Mouse (Mus musculus): ENCODE measurements around the gene Tamm41. TPM values are rescaled to one million over a fixed set of nuclear protein-coding genes. Genes with fewer than 3 reads are reported as not detected.

Gene Tamm41
- total RNA-seq, 2 experiments from 2014 or later, result 17.2 to 18.5 TPM

DNA sequence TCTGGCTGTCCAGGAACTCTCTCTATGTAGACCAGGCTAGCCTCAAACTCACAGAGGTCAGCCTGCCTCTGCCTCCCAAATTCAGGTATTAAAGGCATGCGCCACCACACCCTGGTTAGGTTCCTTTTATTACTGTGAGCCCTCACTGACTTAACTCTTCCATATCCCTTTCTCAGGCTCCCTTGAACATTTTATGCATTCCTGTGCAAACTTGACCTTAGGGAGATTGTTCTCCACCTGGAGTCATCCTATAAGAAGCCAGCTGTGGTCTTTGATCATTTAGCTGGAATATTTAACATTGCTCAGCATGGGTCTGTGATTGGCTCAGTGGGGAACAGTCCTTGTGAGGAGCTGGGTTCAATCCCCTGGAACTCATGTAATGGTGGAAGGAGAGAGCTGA is 63.3 kb downstream of the Tamm41 start:
- no peak for DNase-seq (ENCODE audit: low spot score in 2 of 2)

DNA sequence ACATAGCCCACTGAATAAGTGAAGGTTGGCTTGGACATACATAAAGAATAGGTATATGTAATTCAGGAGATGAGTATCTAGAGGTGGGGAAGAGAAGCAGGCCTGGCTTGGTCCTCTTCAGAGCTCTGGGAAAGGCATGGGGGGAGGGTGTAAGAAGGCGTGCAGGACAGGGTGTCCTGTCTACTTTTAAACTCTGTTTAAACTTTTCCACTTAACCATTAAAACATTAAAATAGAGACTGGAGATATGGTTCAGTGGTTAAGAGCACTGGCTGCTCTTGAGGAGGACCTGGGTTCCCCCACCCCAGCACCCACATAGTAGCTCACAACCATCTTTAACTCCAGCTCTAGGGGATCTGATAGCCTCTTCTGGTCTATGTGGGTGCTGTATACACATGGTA is 64.7 kb downstream of the Tamm41 start:
- DNase-seq (ENCODE audit: low spot score in 2 of 2), result no peak

DNA sequence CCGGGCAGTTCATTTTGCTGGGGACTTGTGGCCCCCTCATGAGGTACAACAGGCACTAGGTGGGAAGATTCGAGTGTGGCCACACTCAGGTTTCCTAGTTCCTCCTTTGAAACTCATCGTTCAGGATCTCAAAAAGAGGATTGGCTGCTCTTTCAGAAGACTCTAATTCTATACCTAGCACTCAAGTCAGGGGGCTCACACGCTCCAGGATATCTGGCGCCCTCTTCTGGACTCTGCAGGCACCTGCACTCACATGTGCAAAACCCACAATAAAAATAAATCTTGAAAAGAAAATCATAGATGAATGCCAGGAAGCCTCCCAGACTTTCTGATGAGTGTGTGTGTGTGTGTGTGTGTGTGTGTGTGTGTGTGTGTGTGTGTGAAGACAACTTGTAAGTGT is 66.8 kb downstream of the Tamm41 start:
- no peak for DNase-seq (ENCODE audit: low spot score in 2 of 2)

DNA sequence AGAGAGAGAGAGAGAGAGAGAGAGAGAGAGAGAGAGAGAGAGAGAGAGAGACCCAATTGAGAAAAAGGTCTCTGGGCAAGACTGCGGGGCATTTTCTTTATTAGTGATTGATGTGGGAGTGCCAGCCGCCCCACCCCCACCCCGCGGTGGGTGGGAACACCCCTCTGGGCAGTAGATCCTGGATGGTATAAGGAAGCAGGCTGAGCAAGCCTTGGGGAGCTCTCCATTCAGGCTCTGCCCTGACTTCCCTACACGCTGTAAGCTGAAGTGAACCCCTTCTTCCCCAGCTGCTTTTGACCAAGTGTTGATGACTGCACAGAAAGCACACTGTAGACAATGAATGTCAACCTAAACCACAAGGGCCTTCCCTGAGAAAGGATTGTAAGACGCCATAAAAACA is 67.3 kb downstream of the Tamm41 start:
- no peak for DNase-seq (ENCODE audit: low spot score in 2 of 2)

DNA sequence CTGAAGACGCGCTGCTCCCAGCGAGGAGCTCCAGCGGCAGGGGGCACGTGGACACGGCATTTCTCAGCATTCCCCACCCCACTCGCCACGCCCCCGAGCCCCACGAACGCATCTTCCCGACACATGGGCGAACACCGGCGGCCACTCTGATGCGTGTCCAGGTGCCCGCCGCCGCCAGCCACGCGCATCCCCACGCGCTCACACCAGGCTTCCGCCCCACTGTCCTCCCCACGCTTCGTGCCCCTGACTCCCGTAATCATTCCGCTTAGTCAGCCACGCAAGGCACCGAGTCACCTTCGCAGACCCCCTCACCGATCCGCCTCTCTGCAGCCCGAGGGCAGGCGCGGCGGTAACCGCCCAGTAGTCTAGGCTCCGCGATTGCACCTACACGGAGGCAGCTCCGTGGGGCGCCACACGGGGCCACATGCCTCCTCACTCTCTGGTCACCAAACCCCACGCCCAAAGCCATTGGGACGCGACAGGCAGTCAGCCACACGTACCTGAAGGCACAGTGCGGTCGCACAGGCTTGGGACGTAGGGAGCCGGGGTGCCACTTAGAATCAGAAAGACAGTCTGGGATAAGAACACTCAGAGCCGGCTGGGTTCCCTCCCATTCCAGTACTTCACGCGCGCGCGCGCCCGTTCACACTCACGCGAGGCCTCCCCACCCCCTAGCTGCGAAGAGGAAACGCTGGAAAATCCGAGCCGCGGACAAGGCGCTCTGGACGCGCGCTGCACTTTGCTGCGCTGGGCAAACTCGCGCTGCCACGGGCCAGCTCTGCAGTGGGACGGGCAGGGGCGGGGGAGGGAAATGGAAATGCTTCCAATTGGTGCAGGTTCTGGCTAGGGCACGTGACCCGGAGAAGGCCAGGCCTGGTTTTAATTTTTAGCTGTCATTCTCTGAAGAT is 68.2 kb downstream of the Tamm41 start, which contains the start of gene Vgll4:
Gene Vgll4 (minus strand): TSS at position 782 of the 908 bp plus-strand sequence.
- peak; percentile 57 to 72 for DNase-seq (ENCODE audit: low spot score in 2 of 2)

DNA sequence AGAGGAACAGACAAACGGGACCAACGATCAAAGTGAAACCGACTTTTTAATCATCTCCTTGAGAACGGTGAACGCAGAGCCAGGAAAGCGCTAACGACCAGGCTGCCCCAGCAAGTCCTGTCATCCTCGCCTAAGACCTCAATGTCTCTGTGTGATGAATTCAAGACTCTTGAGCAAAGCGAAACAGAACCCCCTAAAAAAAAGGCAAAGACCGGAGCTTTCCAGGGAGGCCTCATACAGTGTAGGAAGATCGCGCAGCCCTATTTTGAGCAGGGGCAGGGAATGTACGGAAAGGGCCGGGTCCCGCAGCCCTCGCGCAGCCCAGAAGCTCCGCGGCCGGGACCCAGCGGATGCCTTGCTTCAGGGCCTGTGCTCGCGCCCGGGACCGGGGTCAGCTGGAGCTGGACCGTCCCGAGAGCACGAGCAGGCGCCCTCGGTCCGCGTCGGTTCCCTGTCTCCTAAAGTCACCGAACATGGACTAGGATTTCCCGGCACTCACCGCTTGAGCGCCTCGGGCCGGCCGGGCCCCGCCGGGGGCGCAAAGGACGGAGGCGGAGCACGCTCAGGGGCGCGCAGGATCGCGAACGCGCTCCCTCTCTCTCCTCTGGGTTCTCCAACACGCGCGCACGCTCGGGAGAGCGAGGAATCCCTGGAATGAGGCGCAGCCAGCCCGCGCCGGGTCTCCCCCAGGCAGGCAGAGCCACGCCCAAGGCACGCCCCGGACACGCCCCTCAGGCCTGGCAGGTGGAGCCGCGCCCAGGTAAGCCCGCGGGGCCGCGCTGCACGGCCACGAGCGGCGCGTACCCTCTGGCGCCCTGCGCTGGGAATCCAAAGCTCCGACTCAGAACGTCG is 69.1 kb downstream of the Tamm41 start:
- peak; percentile 89 to 90 for DNase-seq (ENCODE audit: low spot score in 2 of 2)

DNA sequence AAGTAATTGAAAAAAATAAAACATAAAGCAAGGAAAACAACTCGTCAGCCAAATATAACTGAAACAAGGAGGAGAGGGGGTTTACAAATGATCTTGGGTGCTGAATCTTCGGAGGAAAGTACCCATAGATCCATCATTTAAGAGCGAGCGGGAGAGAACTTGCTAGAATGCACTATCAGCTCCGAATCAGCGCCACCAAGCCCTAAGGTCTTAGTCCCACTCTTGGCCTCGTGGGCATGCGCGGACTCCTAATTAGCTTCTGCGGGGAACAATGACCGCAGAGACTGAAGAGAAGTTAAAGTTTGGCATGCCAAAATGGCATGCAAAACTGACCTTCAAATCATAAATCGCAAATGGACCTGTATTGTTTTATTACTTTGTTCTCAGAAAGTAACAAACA is 70.1 kb downstream of the Tamm41 start:
- DNase-seq (ENCODE audit: low spot score in 2 of 2), result peak in 1 of 2 experiments; percentile 39

DNA sequence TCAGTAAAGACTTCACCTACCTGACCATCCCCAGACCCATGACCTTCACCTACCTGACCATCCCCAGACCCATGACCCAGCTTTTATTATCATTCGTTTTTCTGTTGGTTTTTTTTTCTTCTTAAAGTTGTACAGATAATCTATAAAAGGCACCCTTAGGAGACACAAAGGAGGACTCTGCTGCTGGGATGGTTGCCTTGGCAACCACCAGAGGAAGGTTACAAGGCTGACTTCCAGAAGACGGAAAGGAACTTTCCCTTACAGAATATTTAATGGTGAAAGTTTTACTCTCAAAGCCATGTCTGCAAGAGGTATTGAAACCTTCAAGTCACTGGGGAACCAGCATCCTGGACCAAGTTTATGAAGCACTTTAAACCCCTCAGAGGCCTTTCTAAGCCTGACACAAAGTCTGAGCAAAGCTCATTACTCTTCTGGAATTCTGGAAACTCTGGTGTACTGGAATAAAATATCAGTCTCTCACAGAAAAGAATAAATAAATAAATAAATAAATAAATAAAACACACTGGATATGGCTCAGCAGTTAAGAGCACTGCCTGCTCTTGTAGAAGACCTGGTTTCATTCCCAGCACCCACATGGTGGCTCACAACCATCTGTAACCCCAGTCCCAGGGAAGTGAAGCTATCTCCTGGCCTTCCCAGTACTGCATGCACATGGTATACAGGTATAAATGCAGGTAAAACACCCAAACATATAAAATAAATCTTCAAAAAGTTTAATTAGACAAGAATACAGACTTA is 71.1 kb downstream of the Tamm41 start:
- no peak for DNase-seq (ENCODE audit: low spot score in 2 of 2)

DNA sequence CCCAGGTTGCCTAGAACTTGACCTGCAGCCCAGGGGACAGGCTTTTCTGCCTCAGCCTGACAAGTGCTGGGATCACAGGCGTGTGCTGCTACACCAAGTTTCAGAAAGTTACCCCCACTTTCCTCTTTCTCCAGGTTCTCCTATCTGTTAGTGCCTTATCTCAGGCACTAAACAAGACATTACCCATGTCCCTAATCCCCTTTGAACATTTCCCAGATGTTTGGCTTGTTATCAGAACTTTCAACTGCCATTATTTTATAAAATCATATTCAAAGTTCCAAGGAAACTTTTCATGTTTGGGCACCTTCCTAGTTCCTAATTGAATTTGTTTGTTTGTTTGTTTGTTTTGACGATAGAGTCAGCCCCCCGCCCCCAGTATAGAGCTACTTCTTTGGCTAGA is 71.9 kb downstream of the Tamm41 start:
- DNase-seq (ENCODE audit: low spot score in 2 of 2), result no peak

DNA sequence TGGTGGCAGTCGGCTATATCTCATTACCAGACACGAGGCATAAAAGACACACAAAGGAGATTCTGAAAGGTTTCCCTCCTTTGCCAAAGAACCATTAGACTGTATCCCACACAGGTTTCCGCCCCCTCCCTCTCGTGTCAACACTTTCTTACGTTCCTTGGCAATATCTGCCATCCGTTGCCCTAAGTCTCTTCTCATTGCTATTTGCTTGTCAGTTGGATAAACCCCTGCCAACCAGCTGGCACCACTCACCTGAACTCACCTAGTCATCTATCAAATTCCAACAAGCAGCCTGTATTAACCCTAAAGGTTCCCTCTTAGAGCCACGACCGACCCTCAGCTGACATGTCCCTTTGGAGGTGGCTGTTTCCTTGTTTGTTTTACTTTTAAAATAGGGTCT is 72.3 kb downstream of the Tamm41 start:
- DNase-seq (ENCODE audit: low spot score in 2 of 2), result no peak

DNA sequence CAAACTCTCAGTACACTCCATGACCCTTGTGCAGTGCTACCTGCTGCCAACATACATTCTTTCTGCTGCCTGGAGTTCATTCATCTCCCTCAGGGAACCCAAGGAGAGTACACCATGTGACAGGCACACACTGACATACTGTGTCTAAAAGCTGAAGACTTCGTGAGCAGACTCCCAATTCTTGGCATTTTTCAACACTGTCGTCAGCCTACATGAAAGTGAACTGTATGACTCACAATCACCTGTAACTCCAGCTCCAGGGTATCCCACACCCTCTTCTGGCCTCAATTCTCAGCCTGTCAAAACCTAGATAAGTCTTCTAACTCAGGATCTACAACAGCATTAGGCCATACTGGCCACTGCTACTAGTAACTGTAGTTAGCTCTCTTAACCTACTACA is 73.4 kb downstream of the Tamm41 start:
- no peak for DNase-seq (ENCODE audit: low spot score in 2 of 2)

DNA sequence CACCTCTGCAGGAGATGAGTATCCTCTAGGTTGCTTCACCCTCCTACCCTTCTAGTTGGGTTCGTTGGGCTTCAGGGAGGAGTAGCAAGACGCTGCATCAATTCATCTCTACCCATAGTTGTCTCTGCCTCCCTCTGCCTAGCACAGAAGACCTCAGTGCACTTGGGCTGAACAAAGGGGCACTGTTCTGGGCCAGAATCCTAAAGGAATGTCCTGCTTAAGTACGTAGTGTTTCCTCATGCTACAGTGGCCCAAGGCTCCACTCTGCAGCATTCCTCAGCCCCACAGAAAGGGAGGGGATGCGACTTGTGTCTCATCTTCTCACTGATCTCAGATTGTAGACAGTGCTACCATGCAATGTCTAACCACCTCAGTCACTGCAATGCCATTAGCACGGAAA is 74.0 kb downstream of the Tamm41 start:
- DNase-seq (ENCODE audit: low spot score in 2 of 2), result no peak

DNA sequence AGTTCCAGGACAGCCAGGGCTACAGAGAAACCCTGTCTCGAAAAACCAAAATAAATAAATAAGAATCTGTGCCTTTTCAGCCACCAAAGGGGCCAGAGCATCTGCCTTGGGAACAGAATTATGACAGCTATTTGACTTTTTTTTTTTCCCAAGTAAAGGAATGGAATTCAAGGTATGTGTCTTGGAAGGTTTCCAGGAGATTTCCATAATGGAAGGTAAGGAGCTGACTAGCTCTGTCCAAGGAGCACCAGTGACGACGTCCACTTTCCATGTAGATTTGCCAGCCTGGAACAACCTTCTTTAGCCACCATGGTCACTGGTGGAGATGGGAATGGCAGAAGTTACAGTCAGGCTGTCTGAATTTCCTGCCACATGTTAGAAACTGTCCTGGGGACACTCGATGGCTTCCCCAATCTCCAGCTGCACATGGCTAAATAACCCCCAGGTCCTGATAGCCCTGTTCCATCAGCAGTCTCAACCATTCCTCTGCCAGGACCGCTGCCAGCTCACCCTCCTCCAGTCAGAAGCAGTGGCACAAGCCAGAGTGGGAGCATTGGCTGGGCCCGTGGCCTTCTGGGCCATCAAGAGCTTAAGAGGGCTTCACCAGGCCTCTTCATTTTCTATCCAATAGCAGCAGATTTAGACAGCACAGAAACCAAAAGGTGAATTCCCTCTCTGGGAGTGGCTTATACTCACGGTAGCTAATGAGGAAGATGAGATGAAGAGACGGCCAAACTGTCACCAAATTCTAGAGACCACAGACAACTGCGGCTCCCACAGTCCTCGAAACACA is 76.2 kb downstream of the Tamm41 start:
- no peak for DNase-seq (ENCODE audit: low spot score in 2 of 2)

DNA sequence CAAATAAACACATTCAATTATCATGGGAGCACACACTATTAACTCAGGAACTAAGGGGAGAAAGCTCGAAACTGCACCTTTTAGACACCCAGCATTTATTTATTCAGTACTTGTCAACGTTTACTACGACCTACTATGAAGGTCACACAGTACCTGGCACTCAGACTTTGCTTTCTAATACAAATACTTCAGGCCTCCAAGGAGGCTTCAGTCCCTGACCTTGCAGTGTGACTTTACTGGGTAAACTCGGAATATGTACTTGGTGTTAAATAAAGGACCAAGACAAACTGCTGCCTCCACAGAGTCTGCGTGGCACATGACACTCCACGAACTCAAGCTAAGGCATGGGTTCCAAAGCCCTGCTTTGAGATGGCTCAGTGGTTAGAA is 78.7 kb downstream of the Tamm41 start:
- no peak for DNase-seq (ENCODE audit: low spot score in 2 of 2)

DNA sequence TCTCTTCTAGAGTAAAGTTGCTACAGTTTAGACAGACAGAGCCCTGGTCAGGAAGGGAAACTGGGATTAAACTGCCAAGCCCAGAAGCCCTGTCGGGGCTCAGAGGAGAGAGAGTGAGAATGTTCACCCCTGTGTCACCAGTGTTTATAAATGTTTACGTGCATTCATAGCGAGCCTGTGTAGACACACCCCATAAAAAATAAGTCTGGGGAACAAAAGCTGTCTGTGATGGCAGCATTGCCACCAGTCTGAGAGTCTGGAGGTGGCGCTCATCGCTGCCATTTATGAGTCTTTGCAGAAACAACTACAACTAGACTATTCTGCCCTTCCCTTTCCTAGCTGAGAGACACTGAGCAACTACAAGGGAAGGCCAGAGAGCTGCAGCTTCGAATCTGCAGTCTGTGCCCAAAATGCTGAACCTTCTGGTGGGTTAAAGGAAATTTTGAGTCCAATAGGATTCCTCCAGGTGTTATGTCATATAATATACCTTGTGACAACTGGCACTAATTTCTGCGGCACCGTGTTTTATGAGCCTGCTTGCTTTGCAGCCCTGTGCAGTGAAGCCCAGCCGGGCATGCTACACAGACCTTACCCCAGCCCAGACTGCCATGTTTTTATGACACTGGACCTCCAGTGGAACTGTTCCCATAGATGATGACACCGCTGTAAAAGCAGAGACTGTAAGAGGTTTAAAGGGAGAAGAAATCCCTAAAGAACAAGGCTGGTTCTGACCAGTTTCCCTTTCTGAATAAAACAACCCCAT is 79.2 kb downstream of the Tamm41 start:
- DNase-seq (ENCODE audit: low spot score in 2 of 2), result peak in 1 of 2 experiments; percentile 36

DNA sequence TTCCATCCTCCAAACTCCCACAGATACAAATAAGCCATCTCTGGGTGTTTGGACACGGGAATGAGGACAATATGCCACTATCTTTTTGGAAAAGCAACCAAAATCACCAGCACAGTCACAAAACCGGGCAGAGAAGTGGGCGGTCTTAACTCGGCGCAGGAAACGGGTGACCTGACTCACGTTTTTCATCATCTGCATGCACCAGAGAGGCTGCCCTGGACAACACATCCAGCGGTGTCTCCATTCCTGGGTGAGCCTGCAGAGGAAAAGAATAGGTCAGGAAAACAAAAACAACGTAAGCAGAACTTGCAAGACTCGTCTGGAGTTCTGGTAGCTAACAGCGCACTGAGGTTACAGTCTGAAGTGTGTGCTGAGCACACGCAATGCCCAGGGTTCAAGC is 79.9 kb downstream of the Tamm41 start:
- no peak for DNase-seq (ENCODE audit: low spot score in 2 of 2)

DNA sequence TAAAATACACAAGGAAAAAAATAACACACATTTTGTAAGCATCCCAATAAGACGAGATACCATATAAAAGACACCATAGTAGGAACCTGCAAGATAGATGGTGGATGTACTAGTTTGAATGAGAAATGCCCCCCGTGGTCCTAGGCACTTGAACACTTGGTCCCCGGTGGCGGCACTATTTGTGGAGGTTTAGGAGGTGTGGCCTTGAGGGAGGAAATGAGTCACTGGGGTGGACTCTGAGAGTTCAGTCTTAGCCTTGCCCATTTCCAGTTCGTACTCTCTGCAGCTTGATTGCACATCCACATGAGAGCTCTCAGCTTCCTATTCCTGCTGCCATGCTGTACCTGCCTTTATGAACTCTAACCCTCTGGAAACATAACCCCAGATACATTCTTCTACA is 83.2 kb downstream of the Tamm41 start:
- DNase-seq (ENCODE audit: low spot score in 2 of 2), result no peak
